Mouse (Mus musculus) adrenal gland, adult (tissue): ENCODE results near the gene Itsn2.
"Not testable (repeated sequence)": the region's sequence is repeated elsewhere in the genome, so short reads cannot be mapped to it uniquely, and the experiment has no call there.

Experiments
- DNase-seq, 2 experiments: peaks; one replicate each; pipeline ENCODE4 v3.0.0; 2022 to 2023; ENCODE audit warnings: low spot score in 1 of 2; ENCODE audit not compliant: inconsistent age in 2 of 2

Gene Itsn2

GRCm38 (mm10) chr12:4592541-4593165 is at the start of gene Itsn2, which contains the start of gene Gm3625:
Itsn2 (plus strand) TSS chr12:4592638.
Gm3625 (minus strand) TSS chr12:4592927.
- DNase-seq: peak; percentile 86 to 94

GRCm38 (mm10) chr12:4544400-4544919 is 48.0 kb upstream of the Itsn2 start:
- DNase-seq: no peak

GRCm38 (mm10) chr12:4545425-4545824 is 47.0 kb upstream of the Itsn2 start:
- no peak for DNase-seq

- no peak for DNase-seq
Observed at GRCm38 (mm10) chr12:4546491-4546890, 45.9 kb upstream of the Itsn2 start.

GRCm38 (mm10) chr12:4547557-4547956 is 44.9 kb upstream of the Itsn2 start:
- no peak for DNase-seq

- peak; percentile 71 to 92 for DNase-seq
Observed at GRCm38 (mm10) chr12:4548053-4549013, 44.1 kb upstream of the Itsn2 start.

GRCm38 (mm10) chr12:4553704-4554103 is 38.7 kb upstream of the Itsn2 start:
- DNase-seq: not testable (repeated sequence)

GRCm38 (mm10) chr12:4555451-4555850 is 37.0 kb upstream of the Itsn2 start:
- no peak for DNase-seq

GRCm38 (mm10) chr12:4556891-4557290 is 35.5 kb upstream of the Itsn2 start:
- DNase-seq: no peak

- no peak for DNase-seq
Observed at GRCm38 (mm10) chr12:4557436-4557835, 35.0 kb upstream of the Itsn2 start.

- no peak for DNase-seq
Observed at GRCm38 (mm10) chr12:4558013-4558412, 34.4 kb upstream of the Itsn2 start.

GRCm38 (mm10) chr12:4558475-4559279 is 33.8 kb upstream of the Itsn2 start:
- DNase-seq: peak; percentile 55 to 75

GRCm38 (mm10) chr12:4571864-4572263 is 20.6 kb upstream of the Itsn2 start:
- DNase-seq: peak; percentile 50 to 87

GRCm38 (mm10) chr12:4574065-4574464 is 18.4 kb upstream of the Itsn2 start:
- DNase-seq: peak; percentile 39 to 55

- no peak for DNase-seq
Observed at GRCm38 (mm10) chr12:4582326-4582725, 10.1 kb upstream of the Itsn2 start.

GRCm38 (mm10) chr12:4587846-4588245 is 4.6 kb upstream of the Itsn2 start:
- peak; percentile 50 to 78 for DNase-seq

GRCm38 (mm10) chr12:4588603-4589002 is 3.8 kb upstream of the Itsn2 start:
- peak; percentile 23 to 54 for DNase-seq

GRCm38 (mm10) chr12:4592025-4592424 is 413 bp upstream of the Itsn2 start:
- DNase-seq: no peak

GRCm38 (mm10) chr12:4593166-4593929 is 910 bp downstream of the Itsn2 start:
- DNase-seq: peak; percentile 71 to 89

GRCm38 (mm10) chr12:4593930-4594391 is 1.5 kb downstream of the Itsn2 start:
- DNase-seq: no peak
